ENCODE assay signal across 8 mouse cellular contexts in the genomic region with DNA sequence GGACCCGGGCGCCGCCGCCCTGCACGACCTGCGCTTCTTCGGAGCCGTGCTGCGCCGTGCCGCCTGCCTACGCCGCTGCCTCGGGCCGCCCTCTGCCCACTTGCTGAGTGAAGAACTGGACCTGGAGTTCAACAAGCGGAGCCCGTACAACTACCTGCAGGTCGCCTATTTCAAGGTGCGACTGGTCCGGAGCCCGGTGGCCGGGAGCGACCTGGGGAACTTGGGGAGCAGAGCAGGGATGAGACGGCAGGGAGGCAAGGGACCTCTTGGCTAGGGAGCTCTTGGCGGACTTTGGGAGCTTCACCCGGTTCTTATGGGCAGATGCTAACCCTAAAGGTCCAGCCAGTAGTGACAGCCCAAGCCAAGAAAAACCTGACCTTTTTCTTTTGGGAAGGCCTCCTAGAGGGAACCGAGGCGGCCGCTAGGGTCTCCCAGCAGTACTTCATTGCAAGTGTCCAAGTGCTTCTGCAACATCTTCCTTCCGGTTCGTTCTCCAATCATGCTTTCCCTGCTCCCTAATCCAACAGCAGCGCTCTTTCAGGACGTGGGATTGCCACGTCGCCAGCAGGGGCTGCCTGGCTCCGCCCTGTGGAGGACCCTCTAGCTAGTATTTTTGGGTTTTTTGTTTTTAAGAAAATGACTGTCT. TPM values are rescaled to one million over a fixed set of nuclear protein-coding genes. Genes with fewer than 3 reads are reported as not detected.
A peak's percentile ranks its signal among the peaks of the same experiment; 100 is the strongest.
DNase-seq lines count a peak whose midpoint lies in the region; ATAC-seq and TF ChIP-seq lines count a peak whose summit lies in the region.

No protein-coding gene starts in this region.

- H3K36me3 ChIP-seq in embryonic facial prominence, embryonic 11.5 days (replicated peaks; ENCODE audit: control insufficient read depth, insufficient read depth, low read depth, low read length) = no peaks in the 10 kb centered on the region; the same call in 1 of the 2 replicates
- no peaks in the 10 kb centered on the region for H3K36me3 ChIP-seq in kidney, adult 2 months (ENCODE audit: control insufficient read depth, insufficient read depth, low read length)
- peaks cover 10% of the 10 kb centered on the region; the same call in 1 of the 2 replicates for H3K36me3 ChIP-seq in midbrain, embryonic 15.5 days (replicated peaks)

- peak overlapping the region; percentile 87 for H3K4me3 ChIP-seq in embryonic facial prominence, embryonic 11.5 days (ENCODE audit: low read depth, low read length)
- peak overlapping the region; percentile 90 for H3K4me3 ChIP-seq in kidney, adult 2 months (ENCODE audit: insufficient read depth, low read depth, low read length)
- peak overlapping the region; percentile 58 for H3K4me3 ChIP-seq in midbrain, embryonic 15.5 days

- H3K9me3 ChIP-seq in embryonic facial prominence, embryonic 11.5 days (replicated peaks; ENCODE audit: control insufficient read depth, low read length) = no peaks in the 10 kb centered on the region
- no peaks in the 10 kb centered on the region for H3K9me3 ChIP-seq in midbrain, embryonic 15.5 days

- H3K27me3 ChIP-seq in embryonic facial prominence, embryonic 11.5 days (ENCODE audit: control insufficient read depth, insufficient read depth, low read length) = no peaks in the 10 kb centered on the region
- no peaks in the 10 kb centered on the region for H3K27me3 ChIP-seq in kidney, adult 2 months (replicated peaks; ENCODE audit: control insufficient read depth, insufficient read depth, low read length)
- H3K27me3 ChIP-seq in midbrain, embryonic 15.5 days (replicated peaks) = no peaks in the 10 kb centered on the region

- TF ChIP-seq CTCF in kidney, adult 2 months (conservative IDR thresholded peaks at IDR 0.05; ENCODE audit: insufficient read depth, insufficient read length, low read depth, low read length) = 0 out of 2 replicates have a peak, but pooled peaks have one; percentile 11

- H3K4me2 ChIP-seq in embryonic facial prominence, embryonic 11.5 days (ENCODE audit: low read depth, low read length) = peak overlapping the region; percentile 86
- H3K4me2 ChIP-seq in midbrain, embryonic 15.5 days = peak overlapping the region; percentile 77

- no peak overlapping the region for H3K27ac ChIP-seq in embryonic facial prominence, embryonic 11.5 days (replicated peaks; ENCODE audit: low read depth, low read length)
- no peak overlapping the region for H3K27ac ChIP-seq in kidney, adult 2 months (ENCODE audit: insufficient read depth, low read depth, low read length)
- peak overlapping the region; percentile 52 for H3K27ac ChIP-seq in midbrain, embryonic 15.5 days

- TF ChIP-seq POLR2A in kidney, adult 2 months (IDR thresholded peaks at IDR 0.05; ENCODE audit: low read depth, low read length) = no peak

- peak overlapping the region; percentile 78 for H3K9ac ChIP-seq in embryonic facial prominence, embryonic 11.5 days (replicated peaks; ENCODE audit: low read length)
- peak overlapping the region; percentile 58 for H3K9ac ChIP-seq in midbrain, embryonic 15.5 days

- no peaks in the 10 kb centered on the region for H3K4me1 ChIP-seq in embryonic facial prominence, embryonic 11.5 days (ENCODE audit: control insufficient read depth, insufficient read depth, low read length)
- H3K4me1 ChIP-seq in kidney, adult 2 months (ENCODE audit: control insufficient read depth, insufficient read depth, low read length) = no peaks in the 10 kb centered on the region; the same call in 1 of the 2 replicates
- H3K4me1 ChIP-seq in midbrain, embryonic 15.5 days = peaks cover 16% of the 10 kb centered on the region

- 0% methylated on average over 32 of the region's 36 CpGs for WGBS in embryonic facial prominence, embryonic 11.5 days
- WGBS in kidney, adult 2 months = 1% methylated on average over 36 of the region's 36 CpGs
- WGBS in midbrain, embryonic 15.5 days = under 1% methylated on average over 36 of the region's 36 CpGs

- peak; percentile 50; the same call in 1 of the 2 replicates for ATAC-seq in embryonic facial prominence, embryonic 11.5 days (replicated peaks; ENCODE audit: insufficient number of reproducible peaks, low FRiP score, low TSS enrichment, low read depth)
- peak; percentile 10; the same call in 1 of the 2 replicates for ATAC-seq in midbrain, embryonic 15.5 days (replicated peaks)

- DNase-seq in 3134 (ENCODE audit: extremely low read depth, insufficient read length, low spot score) (peak; percentile 62), R1 (ENCODE audit: low read depth, low spot score) (peak; percentile 86), liver (peak; percentile 46)
- DNase-seq in embryonic facial prominence, embryonic 11.5 days (ENCODE audit: low spot score) = peak; percentile 80
- peak; percentile 45 to 55 for DNase-seq in heart, adult 9 months (ENCODE audit: low spot score in 2 of 2)
- DNase-seq in kidney, adult 2 months = peak; percentile 53
- DNase-seq in testis, postnatal 10 days (ENCODE audit: low spot score) = peak; percentile 64

RNA-seq across cellular contexts. Expression of gene P3h1, which starts 0.7 kb away (rescaled TPM):
- 20.0 and 22.8 TPM in 2 replicates for polyA plus RNA-seq in embryonic facial prominence, embryonic 11.5 days (2014; fragmentation: Nextera tagmentation; extraction: Ambion mirVana)
- polyA plus RNA-seq in kidney, adult 2 months (2012; rRNA removed) = 16.0 and 18.0 TPM in 2 replicates
- polyA plus RNA-seq in midbrain, embryonic 15.5 days (2015; fragmentation: Nextera tagmentation; extraction: Ambion mirVana) = 10.2 and 11.1 TPM in 2 replicates

RNA-seq across cellular contexts. Expression of gene AU022252, which starts 0.9 kb away (rescaled TPM):
- polyA plus RNA-seq in embryonic facial prominence, embryonic 11.5 days (2014; fragmentation: Nextera tagmentation; extraction: Ambion mirVana) = 35.1 and 39.9 TPM in 2 replicates
- 9.9 and 11.8 TPM in 2 replicates for polyA plus RNA-seq in kidney, adult 2 months (2012; rRNA removed)
- 26.8 and 31.0 TPM in 2 replicates for polyA plus RNA-seq in midbrain, embryonic 15.5 days (2015; fragmentation: Nextera tagmentation; extraction: Ambion mirVana)

RNA-seq across cellular contexts. Expression of gene Tmem269, which starts 15.4 kb away (rescaled TPM):
- not detected in 2 replicates for polyA plus RNA-seq in embryonic facial prominence, embryonic 11.5 days (2014; fragmentation: Nextera tagmentation; extraction: Ambion mirVana)
- polyA plus RNA-seq in kidney, adult 2 months (2012; rRNA removed) = 0.13 and 0.29 TPM in 2 replicates
- polyA plus RNA-seq in midbrain, embryonic 15.5 days (2015; fragmentation: Nextera tagmentation; extraction: Ambion mirVana) = 0.26 and 0.27 TPM in 2 replicates

RNA-seq across cellular contexts. Expression of gene Cldn19, which starts 21.8 kb away (rescaled TPM):
- not detected in 2 replicates for polyA plus RNA-seq in embryonic facial prominence, embryonic 11.5 days (2014; fragmentation: Nextera tagmentation; extraction: Ambion mirVana)
- polyA plus RNA-seq in kidney, adult 2 months (2012; rRNA removed) = 83.6 and 95.0 TPM in 2 replicates
- polyA plus RNA-seq in midbrain, embryonic 15.5 days (2015; fragmentation: Nextera tagmentation; extraction: Ambion mirVana) = 0.63 and 0.89 TPM in 2 replicates

RNA-seq across cellular contexts. Expression of gene Svbp, which starts 38.3 kb away (rescaled TPM):
- polyA plus RNA-seq in embryonic facial prominence, embryonic 11.5 days (2014; fragmentation: Nextera tagmentation; extraction: Ambion mirVana) = 174 and 184 TPM in 2 replicates
- polyA plus RNA-seq in kidney, adult 2 months (2012; rRNA removed) = 29.2 and 35.4 TPM in 2 replicates
- polyA plus RNA-seq in midbrain, embryonic 15.5 days (2015; fragmentation: Nextera tagmentation; extraction: Ambion mirVana) = 237 and 238 TPM in 2 replicates
